Mouse (Mus musculus) embryo, embryonic 10 days (tissue): ENCODE data around the gene Fam136a.
"Not testable (repeated sequence)": the region's sequence is repeated elsewhere in the genome, so short reads cannot be mapped to it uniquely, and the experiment has no call there.

ENCODE experiments used
- DNase-seq: peaks from one replicate; pipeline ENCODE4 v3.0.0-alpha.2; 2015; ENCODE audit warnings: low spot score

Gene Fam136a

GRCm38 (mm10) chr6:86365371-86366124 is at the start of gene Fam136a:
TSS of gene Fam136a (plus strand) at chr6:86365646.
- DNase-seq = peak; percentile 98

- DNase-seq = no peak
These were observed 48.4 kb upstream of the Fam136a start for GRCm38 (mm10) chr6:86317066-86317465.

- no peak for DNase-seq
These were observed 46.6 kb upstream of the Fam136a start for GRCm38 (mm10) chr6:86318855-86319254.

- no peak for DNase-seq
These were observed 43.3 kb upstream of the Fam136a start for GRCm38 (mm10) chr6:86322031-86322563.

GRCm38 (mm10) chr6:86322991-86323390 is 42.5 kb upstream of the Fam136a start:
- no peak for DNase-seq

GRCm38 (mm10) chr6:86324400-86324799 is 41.0 kb upstream of the Fam136a start:
- DNase-seq = no peak

- no peak for DNase-seq
These were observed 39.8 kb upstream of the Fam136a start for GRCm38 (mm10) chr6:86325646-86326045.

GRCm38 (mm10) chr6:86326866-86327265 is 38.6 kb upstream of the Fam136a start:
- DNase-seq = no peak

GRCm38 (mm10) chr6:86328369-86328768 is 37.1 kb upstream of the Fam136a start:
- DNase-seq = no peak

GRCm38 (mm10) chr6:86329943-86330342 is 35.5 kb upstream of the Fam136a start:
- no peak for DNase-seq

GRCm38 (mm10) chr6:86335121-86335849 is 30.2 kb upstream of the Fam136a start:
- DNase-seq = no peak

- no peak for DNase-seq
These were observed 29.6 kb upstream of the Fam136a start for GRCm38 (mm10) chr6:86335860-86336259.

GRCm38 (mm10) chr6:86336340-86336739 is 29.1 kb upstream of the Fam136a start:
- not testable (repeated sequence) for DNase-seq

GRCm38 (mm10) chr6:86343656-86344055 is 21.8 kb upstream of the Fam136a start:
- no peak for DNase-seq

GRCm38 (mm10) chr6:86346063-86346462 is 19.4 kb upstream of the Fam136a start:
- no peak for DNase-seq

GRCm38 (mm10) chr6:86349257-86349656 is 16.2 kb upstream of the Fam136a start:
- peak; percentile 56 for DNase-seq

GRCm38 (mm10) chr6:86354948-86355347 is 10.5 kb upstream of the Fam136a start:
- no peak for DNase-seq

GRCm38 (mm10) chr6:86356956-86357355 is 8.5 kb upstream of the Fam136a start:
- DNase-seq = no peak

- no peak for DNase-seq
These were observed 4.8 kb upstream of the Fam136a start for GRCm38 (mm10) chr6:86360691-86361090.

GRCm38 (mm10) chr6:86361373-86361772 is 4.1 kb upstream of the Fam136a start:
- DNase-seq = no peak

GRCm38 (mm10) chr6:86364442-86365141 is 854 bp upstream of the Fam136a start:
- peak; percentile 93 for DNase-seq

- no peak for DNase-seq
These were observed 843 bp downstream of the Fam136a start for GRCm38 (mm10) chr6:86366125-86366852.
